Mouse (Mus musculus) cortical plate, adult 2 months (tissue): ENCODE results near the gene Zfp385a.

Experiments
- CTCF ChIP-seq: fragments of 200-500 bp; IDR thresholded peaks from 2 replicates; pipeline ENCODE4 v1.5.1; 2011; ENCODE audit warnings: mild to moderate bottlenecking, control low read depth, low read length; ENCODE audit not compliant: insufficient read depth; ENCODE audit errors: extremely low read depth
- POLR2A ChIP-seq: fragments of 200-500 bp; IDR thresholded peaks from 2 replicates; pipeline ENCODE4 v1.6.1; 2011; ENCODE audit warnings: mild to moderate bottlenecking, low read length, control low read depth; ENCODE audit not compliant: insufficient read depth; ENCODE audit errors: extremely low read depth

DNA sequence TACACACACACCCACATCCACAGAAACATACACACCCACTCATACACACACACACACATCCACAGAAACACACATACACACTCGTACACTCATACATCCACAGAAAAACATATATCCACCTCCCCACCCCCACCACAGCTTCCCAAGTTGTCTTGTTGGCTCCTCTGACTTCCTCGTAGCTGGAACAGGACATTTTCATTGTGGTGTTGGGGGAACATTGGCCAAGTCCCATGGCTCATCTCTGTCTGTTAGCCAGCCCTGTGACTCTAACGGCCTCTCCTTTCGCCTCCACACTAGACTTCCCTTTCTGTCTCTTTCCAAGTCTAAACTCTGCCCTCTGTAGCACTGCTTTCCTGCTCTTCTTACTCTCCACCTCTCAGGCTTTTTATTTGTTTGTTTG lies 17.9 kb upstream of the Zfp385a start:
- TF ChIP-seq CTCF (no peak), POLR2A (no peak)
